Mouse (Mus musculus): ENCODE data around the gene Mbd5. TPM values are rescaled to one million over a fixed set of nuclear protein-coding genes. Genes with fewer than 3 reads are reported as not detected.

Mbd5 gene
- polyA plus RNA-seq, 1 experiment from 2014 or later = 6.8 TPM

GRCm38 (mm10) chr2:49358128-49358814 is 409.0 kb downstream of the Mbd5 start:
- Histone ChIP-seq H3K27ac (ENCODE audit: low read depth, low read length) (no peak overlapping the region), H3K9me3 (ENCODE audit: control insufficient read depth) (no peaks in the 10 kb centered on the region), H3K4me3 (ENCODE audit: low read depth, low read length) (no peak overlapping the region), H3K9ac (ENCODE audit: low read depth, low read length) (no peak overlapping the region), H3K36me3 (ENCODE audit: control insufficient read depth, insufficient read depth) (no peaks in the 10 kb centered on the region), H3K4me2 (replicated peaks; ENCODE audit: low read depth) (no peak overlapping the region), H3K27me3 (replicated peaks; ENCODE audit: control insufficient read depth, insufficient read depth, low read length) (no peaks in the 10 kb centered on the region), H3K4me1 (replicated peaks; ENCODE audit: control insufficient read depth, insufficient read depth, low read length) (no peaks in the 10 kb centered on the region)
- 77% methylated on average over 7 of the region's 7 CpGs for WGBS
- no peak for ATAC-seq
- no peak for TF ChIP-seq CTCF (IDR thresholded peaks at IDR 0.05; ENCODE audit: low read depth)

GRCm38 (mm10) chr2:49358839-49359520 is 409.7 kb downstream of the Mbd5 start:
- H3K9me3 ChIP-seq (ENCODE audit: control insufficient read depth) = no peaks in the 10 kb centered on the region
- no peak overlapping the region for H3K4me3 ChIP-seq (ENCODE audit: low read depth, low read length)
- H3K4me2 ChIP-seq (replicated peaks; ENCODE audit: low read depth) = no peak overlapping the region
- no peak overlapping the region for H3K9ac ChIP-seq (ENCODE audit: low read depth, low read length)
- H3K27me3 ChIP-seq (replicated peaks; ENCODE audit: control insufficient read depth, insufficient read depth, low read length) = no peaks in the 10 kb centered on the region
- H3K4me1 ChIP-seq (replicated peaks; ENCODE audit: control insufficient read depth, insufficient read depth, low read length) = no peaks in the 10 kb centered on the region
- peak; percentile 75 for TF ChIP-seq CTCF (IDR thresholded peaks at IDR 0.05; ENCODE audit: low read depth)
- 67% methylated on average over 4 of the region's 4 CpGs for WGBS
- H3K36me3 ChIP-seq (ENCODE audit: control insufficient read depth, insufficient read depth) = no peaks in the 10 kb centered on the region
- ATAC-seq = no peak
- H3K27ac ChIP-seq (ENCODE audit: low read depth, low read length) = no peak overlapping the region

DNA sequence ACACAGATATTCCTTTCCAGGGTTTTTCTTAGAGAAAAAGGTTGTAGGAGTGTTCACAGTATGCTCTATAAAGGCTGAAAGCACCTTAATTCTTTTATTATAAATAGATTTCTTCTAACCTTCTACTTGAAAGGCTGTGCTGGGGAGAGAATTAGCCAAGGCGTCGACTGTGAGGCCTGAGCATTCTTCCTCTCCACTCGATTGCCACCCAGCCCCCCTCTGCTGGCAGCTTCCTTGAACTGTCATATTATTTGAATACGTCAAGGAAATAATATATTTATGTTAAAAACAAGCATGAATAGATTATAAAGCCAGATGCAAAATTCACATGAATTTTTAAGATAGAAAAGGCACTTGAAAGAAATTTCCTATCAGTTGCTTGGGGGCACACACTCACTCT is 410.4 kb downstream of the Mbd5 start:
- H3K4me3 ChIP-seq (ENCODE audit: low read depth, low read length) = no peak overlapping the region
- 53% methylated on average over 4 of the region's 4 CpGs for WGBS
- no peak overlapping the region for H3K4me2 ChIP-seq (replicated peaks; ENCODE audit: low read depth)
- H3K9me3 ChIP-seq (ENCODE audit: control insufficient read depth) = no peaks in the 10 kb centered on the region
- no peak overlapping the region for H3K9ac ChIP-seq (ENCODE audit: low read depth, low read length)
- no peak overlapping the region for H3K27ac ChIP-seq (ENCODE audit: low read depth, low read length)
- no peaks in the 10 kb centered on the region for H3K4me1 ChIP-seq (replicated peaks; ENCODE audit: control insufficient read depth, insufficient read depth, low read length)
- TF ChIP-seq CTCF (IDR thresholded peaks at IDR 0.05; ENCODE audit: low read depth) = peak; percentile 34; the same call in 1 of the 2 replicates
- ATAC-seq = no peak
- H3K27me3 ChIP-seq (replicated peaks; ENCODE audit: control insufficient read depth, insufficient read depth, low read length) = no peaks in the 10 kb centered on the region
- H3K36me3 ChIP-seq (ENCODE audit: control insufficient read depth, insufficient read depth) = no peaks in the 10 kb centered on the region

DNA sequence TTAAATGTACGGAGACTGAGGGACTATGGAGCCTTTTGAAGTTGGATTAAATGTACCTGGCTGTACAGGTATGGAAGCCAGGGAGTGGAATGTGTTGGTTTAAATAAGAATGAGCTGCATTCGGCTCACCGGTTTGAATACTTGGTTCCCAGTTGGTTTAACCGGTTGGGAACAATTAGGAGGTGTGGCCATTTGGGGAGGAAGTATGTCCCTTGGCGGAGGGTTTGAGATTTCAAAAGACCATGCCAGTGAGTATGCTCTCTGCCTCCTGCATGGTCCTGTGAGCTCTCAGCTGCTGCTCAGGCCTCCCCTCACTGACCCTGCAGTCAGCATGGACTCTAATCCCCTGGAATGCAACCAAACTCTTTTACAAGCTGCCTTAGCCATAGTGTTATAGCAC is 415.2 kb downstream of the Mbd5 start:
- H3K36me3 ChIP-seq (ENCODE audit: control insufficient read depth, insufficient read depth) = no peaks in the 10 kb centered on the region
- TF ChIP-seq CTCF (IDR thresholded peaks at IDR 0.05; ENCODE audit: low read depth) = no peak
- H3K4me1 ChIP-seq (replicated peaks; ENCODE audit: control insufficient read depth, insufficient read depth, low read length) = no peaks in the 10 kb centered on the region
- no peaks in the 10 kb centered on the region for H3K9me3 ChIP-seq (ENCODE audit: control insufficient read depth)
- H3K4me2 ChIP-seq (replicated peaks; ENCODE audit: low read depth) = no peak overlapping the region
- ATAC-seq = no peak
- H3K4me3 ChIP-seq (ENCODE audit: low read depth, low read length) = no peak overlapping the region
- no peaks in the 10 kb centered on the region for H3K27me3 ChIP-seq (replicated peaks; ENCODE audit: control insufficient read depth, insufficient read depth, low read length)
- no peak overlapping the region for H3K27ac ChIP-seq (ENCODE audit: low read depth, low read length)
- no peak overlapping the region for H3K9ac ChIP-seq (ENCODE audit: low read depth, low read length)
- 43% methylated on average over 5 of the region's 5 CpGs for WGBS

DNA sequence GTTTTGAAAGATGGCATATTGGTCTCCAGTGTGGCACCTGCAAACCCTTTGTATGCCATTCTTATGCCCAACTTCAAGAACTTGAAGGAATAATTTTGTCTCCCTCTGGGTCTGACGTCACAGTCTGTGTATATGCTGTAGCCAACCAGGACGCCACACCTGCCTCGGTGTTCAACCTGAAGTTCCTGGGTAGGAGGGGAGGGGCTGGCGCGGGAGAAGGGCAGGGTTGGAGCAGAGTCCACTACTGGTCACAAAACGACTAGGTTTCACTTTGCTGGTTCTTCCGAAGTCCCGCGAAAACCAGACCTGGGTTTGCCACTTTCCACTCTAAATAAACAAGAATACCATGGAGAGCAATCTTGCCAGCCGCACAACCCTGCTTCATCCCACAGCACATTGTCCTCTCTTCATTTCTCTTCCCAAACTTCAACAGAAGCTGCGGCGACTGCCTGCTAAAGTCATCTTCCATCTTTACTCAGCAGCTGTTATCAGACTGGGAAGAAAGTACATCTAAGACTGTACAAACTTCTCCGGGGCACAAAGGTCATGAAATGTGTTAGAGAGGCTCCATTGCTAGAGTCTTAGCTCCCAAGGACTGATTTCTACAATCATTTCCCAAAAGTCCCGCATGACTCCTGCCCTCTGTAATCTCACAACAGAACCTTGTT is 417.7 kb downstream of the Mbd5 start:
- Histone ChIP-seq H3K9ac (ENCODE audit: low read depth, low read length) (no peak overlapping the region), H3K27me3 (replicated peaks; ENCODE audit: control insufficient read depth, insufficient read depth, low read length) (no peaks in the 10 kb centered on the region), H3K36me3 (ENCODE audit: control insufficient read depth, insufficient read depth) (no peaks in the 10 kb centered on the region), H3K4me2 (replicated peaks; ENCODE audit: low read depth) (peak overlapping the region; percentile 50), H3K4me3 (ENCODE audit: low read depth, low read length) (peak overlapping the region; percentile 29), H3K4me1 (replicated peaks; ENCODE audit: control insufficient read depth, insufficient read depth, low read length) (no peaks in the 10 kb centered on the region), H3K9me3 (ENCODE audit: control insufficient read depth) (no peaks in the 10 kb centered on the region), H3K27ac (ENCODE audit: low read depth, low read length) (peak overlapping the region; percentile 64; the same call in 1 of the 2 replicates)
- no peak for TF ChIP-seq CTCF (IDR thresholded peaks at IDR 0.05; ENCODE audit: low read depth)
- 60% methylated on average over 14 of the region's 14 CpGs for WGBS
- ATAC-seq = peak; percentile 98

GRCm38 (mm10) chr2:49367546-49367917 is 418.2 kb downstream of the Mbd5 start:
- TF ChIP-seq CTCF (IDR thresholded peaks at IDR 0.05; ENCODE audit: low read depth) = no peak
- Histone ChIP-seq H3K27me3 (replicated peaks; ENCODE audit: control insufficient read depth, insufficient read depth, low read length) (no peaks in the 10 kb centered on the region), H3K9me3 (ENCODE audit: control insufficient read depth) (no peaks in the 10 kb centered on the region), H3K9ac (ENCODE audit: low read depth, low read length) (no peak overlapping the region), H3K27ac (ENCODE audit: low read depth, low read length) (peak overlapping the region; percentile 64; the same call in 1 of the 2 replicates), H3K4me1 (replicated peaks; ENCODE audit: control insufficient read depth, insufficient read depth, low read length) (no peaks in the 10 kb centered on the region), H3K36me3 (ENCODE audit: control insufficient read depth, insufficient read depth) (no peaks in the 10 kb centered on the region), H3K4me3 (ENCODE audit: low read depth, low read length) (peak overlapping the region; percentile 29; the same call in 1 of the 2 replicates), H3K4me2 (replicated peaks; ENCODE audit: low read depth) (peak overlapping the region; percentile 50; the same call in 1 of the 2 replicates)
- WGBS = 73% methylated on average over 17 of the region's 17 CpGs
- no peak for ATAC-seq

Measured in intestine, postnatal 0 days (tissue).